9 mouse cellular contexts compared by ENCODE assay signal in genomic region chrX:7762921-7763197, GRCm38 (mm10). TPM values are rescaled to one million over a fixed set of nuclear protein-coding genes. Genes with fewer than 3 reads are reported as not detected.
DNase-seq lines count a peak whose midpoint lies in the region; ATAC-seq and TF ChIP-seq lines count a peak whose summit lies in the region.
"Had no signal": no experiment of that assay in that cellular context is flagged by ENCODE, and none has a peak within 500 bp of the region (broad histone marks: within the 10 kb centered on the region; RNA-seq: fewer than 3 reads in every experiment).

No protein-coding gene starts in this region.

- WGBS in embryonic facial prominence, embryonic 12.5 days, result 14% methylated on average over 21 of the region's 21 CpGs
- WGBS in hindbrain, postnatal 0 days, result 38% methylated on average over 21 of the region's 21 CpGs

- peaks cover 13% of the 10 kb centered on the region for H3K79me2 ChIP-seq in myocyte (ENCODE audit: control insufficient read depth, insufficient read depth)

- H3K9ac ChIP-seq in embryonic facial prominence, embryonic 12.5 days, result peak overlapping the region; percentile 65
- H3K9ac ChIP-seq in hindbrain, postnatal 0 days (replicated peaks; ENCODE audit: low read length), result peak overlapping the region; percentile 56

- no peak for TF ChIP-seq POLR2A in myocyte (IDR thresholded peaks at IDR 0.05; ENCODE audit: insufficient read length, low read depth)

- H3ac ChIP-seq in myocyte (ENCODE audit: control insufficient read depth, insufficient read length), result peak overlapping the region; percentile 74

- no peaks in the 10 kb centered on the region for H3K9me3 ChIP-seq in embryonic facial prominence, embryonic 12.5 days
- H3K9me3 ChIP-seq in hindbrain, postnatal 0 days (ENCODE audit: low read length), result no peaks in the 10 kb centered on the region

- peak; percentile 28 for ATAC-seq in embryonic facial prominence, embryonic 12.5 days (ENCODE audit: insufficient number of reproducible peaks, insufficient read depth, low FRiP score, low TSS enrichment)
- no peak; the same call in 1 of the 2 replicates for ATAC-seq in hindbrain, postnatal 0 days

- intact Hi-C loops in left cerebral cortex, adult 2 months (cut with DNase I), result no loop called here
- intact Hi-C loops in left cerebral cortex, postnatal 25 days (cut with DNase I), result no loop called here

- peak overlapping the region; percentile 69 for H3K4me3 ChIP-seq in left cerebral cortex, adult 2 months
- peak overlapping the region; percentile 62 for H3K4me3 ChIP-seq in embryonic facial prominence, embryonic 12.5 days
- H3K4me3 ChIP-seq in hindbrain, postnatal 0 days (ENCODE audit: low read length), result peak overlapping the region; percentile 59
- H3K4me3 ChIP-seq in myocyte, result peak overlapping the region; percentile 62

- H3K27me3 ChIP-seq in embryonic facial prominence, embryonic 12.5 days, result no peaks in the 10 kb centered on the region
- no peaks in the 10 kb centered on the region for H3K27me3 ChIP-seq in hindbrain, postnatal 0 days (ENCODE audit: insufficient read depth, low read length)
- no peaks in the 10 kb centered on the region for H3K27me3 ChIP-seq in myocyte (ENCODE audit: control insufficient read depth, insufficient read depth, insufficient read length)

- DNase-seq in left cerebral cortex, adult 2 months (ENCODE audit: extremely low spot score in 1 of 2, low spot score in 2 of 2), result no peak
- DNase-seq in left cerebral cortex, postnatal 25 days (ENCODE audit: low spot score in 2 of 2), result no peak
- peak; percentile 2 for DNase-seq in hindbrain, postnatal 0 days (ENCODE audit: low spot score)
- no peak for DNase-seq in gastrocnemius, postnatal 4 days (ENCODE audit: low spot score in 2 of 2)
- DNase-seq in ovary, postnatal 14 days (ENCODE audit: low spot score), result no peak
- no peak for DNase-seq in layer of hippocampus, adult 18-20 months (ENCODE audit: low spot score in 2 of 2)

- no peaks in the 10 kb centered on the region for H3K4me1 ChIP-seq in embryonic facial prominence, embryonic 12.5 days
- no peaks in the 10 kb centered on the region for H3K4me1 ChIP-seq in hindbrain, postnatal 0 days (ENCODE audit: insufficient read depth, low read length)

- H3K27ac ChIP-seq in left cerebral cortex, adult 2 months, result peak overlapping the region; percentile 73
- no peak overlapping the region for H3K27ac ChIP-seq in embryonic facial prominence, embryonic 12.5 days
- H3K27ac ChIP-seq in hindbrain, postnatal 0 days, result 0 out of 2 replicates have a peak overlapping the region, but pooled peaks have one; percentile 45

- H3K4me2 ChIP-seq in embryonic facial prominence, embryonic 12.5 days (replicated peaks), result peak overlapping the region; percentile 64
- H3K4me2 ChIP-seq in hindbrain, postnatal 0 days (ENCODE audit: low read depth, low read length), result peak overlapping the region; percentile 63
- H3K4me2 ChIP-seq in myocyte (ENCODE audit: low read depth), result peak overlapping the region; percentile 73

- TF ChIP-seq CTCF in left cerebral cortex, adult 2 months (IDR thresholded peaks at IDR 0.05), result no peak
- no peak for TF ChIP-seq CTCF in hindbrain, postnatal 0 days (IDR thresholded peaks at IDR 0.05; ENCODE audit: low read depth)

- 0 out of 2 replicates have a peak, but pooled peaks cover 6% of the 10 kb centered on the region for H3K36me3 ChIP-seq in embryonic facial prominence, embryonic 12.5 days
- H3K36me3 ChIP-seq in hindbrain, postnatal 0 days (ENCODE audit: insufficient read depth, low read length), result no peaks in the 10 kb centered on the region
- peaks cover 3% of the 10 kb centered on the region for H3K36me3 ChIP-seq in myocyte (ENCODE audit: control insufficient read depth, insufficient read depth)

TF ChIP-seq in myocyte, 11 proteins besides CTCF, POLR2A, EP300 and RAD21:
- TF ChIP-seq MYOD1 (IDR thresholded peaks at IDR 0.05; ENCODE audit: control insufficient read depth in 1 of 3, insufficient read length in 2 of 3, low read depth in 2 of 3), result no peak
- TF ChIP-seq USF1 (IDR thresholded peaks at IDR 0.05; ENCODE audit: low read depth), result no peak
- no peak for TF ChIP-seq E2F4 (IDR thresholded peaks at IDR 0.05; ENCODE audit: insufficient read depth)
- no peak for TF ChIP-seq TCF12 (IDR thresholded peaks at IDR 0.05; ENCODE audit: insufficient read depth, poor library complexity, severe bottlenecking)
- TF ChIP-seq CEBPB (IDR thresholded peaks at IDR 0.05; ENCODE audit: insufficient read depth, poor library complexity, severe bottlenecking), result no peak
- no peak for TF ChIP-seq SRF (IDR thresholded peaks at IDR 0.05; ENCODE audit: control insufficient read depth, insufficient read length, low read depth)
- TF ChIP-seq MYOG (IDR thresholded peaks at IDR 0.05; ENCODE audit: control insufficient read depth in 1 of 3, insufficient read depth in 1 of 3, insufficient read length in 2 of 3, low read depth in 2 of 3), result no peak
- no peak for TF ChIP-seq REST (IDR thresholded peaks at IDR 0.05; ENCODE audit: insufficient read depth, insufficient read length)
- TF ChIP-seq MAX (IDR thresholded peaks at IDR 0.05; ENCODE audit: low read depth), result no peak
- no peak for TF ChIP-seq TCF3 (IDR thresholded peaks at IDR 0.05; ENCODE audit: insufficient read length, low read depth)
- TF ChIP-seq POLR2AphosphoS2 (IDR thresholded peaks at IDR 0.05; ENCODE audit: insufficient read length, low read depth), result no peak
TF ChIP-seq in myocyte: peak in this region for 0.

RNA-seq across cellular contexts. Expression of gene Tfe3, which starts 0.5 kb away (rescaled TPM):
- total RNA-seq in left cerebral cortex, adult 2 months (2021), result 10 to 100 TPM; 30.9 to 35.1 TPM
- total RNA-seq in left cerebral cortex, postnatal 25 days (2021), result 10 to 100 TPM; 29.9 to 36.0 TPM
- polyA plus RNA-seq in embryonic facial prominence, embryonic 12.5 days (2016; fragmentation: Nextera tagmentation; extraction: Ambion mirVana), result 31.8 and 32.1 TPM in 2 replicates
- 27.8 and 36.1 TPM in 2 replicates for total RNA-seq in hindbrain, postnatal 0 days (2014; rRNA removed)
- polyA plus RNA-seq in hindbrain, postnatal 0 days (2015; fragmentation: Nextera tagmentation; extraction: Ambion mirVana), result 21.4 and 21.5 TPM in 2 replicates
- polyA plus RNA-seq in myocyte (2012; fragmentation: generic; extraction: Trizol), result 31.9 TPM
- 10 to 100 TPM; 16.9 to 19.4 TPM for total RNA-seq in gastrocnemius, postnatal 4 days (2021)
- 10 to 100 TPM; 33.7 to 38.7 TPM for total RNA-seq in layer of hippocampus, adult 18-20 months (2021)

RNA-seq across cellular contexts. Expression of gene Ccdc120, which starts 12.2 kb away (rescaled TPM):
- 10 to 100 TPM; 26.3 TPM for total RNA-seq in left cerebral cortex, adult 2 months (2021)
- 10 to 100 TPM; 19.5 to 22.1 TPM for total RNA-seq in left cerebral cortex, postnatal 25 days (2021)
- polyA plus RNA-seq in embryonic facial prominence, embryonic 12.5 days (2016; fragmentation: Nextera tagmentation; extraction: Ambion mirVana), result 18.9 and 27.5 TPM in 2 replicates
- 183 and 387 TPM in 2 replicates for total RNA-seq in hindbrain, postnatal 0 days (2014; rRNA removed)
- 47.6 and 53.3 TPM in 2 replicates for polyA plus RNA-seq in hindbrain, postnatal 0 days (2015; fragmentation: Nextera tagmentation; extraction: Ambion mirVana)
- 2.4 TPM for polyA plus RNA-seq in myocyte (2012; fragmentation: generic; extraction: Trizol)
- 1 to 10 TPM; 2.7 to 4.0 TPM for total RNA-seq in gastrocnemius, postnatal 4 days (2021)
- total RNA-seq in layer of hippocampus, adult 18-20 months (2021), result 10 to 100 TPM; 17.6 to 21.5 TPM

RNA-seq across cellular contexts. Expression of gene Gripap1, which starts 26.7 kb away (rescaled TPM):
- 100 to 1,000 TPM; 109 to 113 TPM for total RNA-seq in left cerebral cortex, adult 2 months (2021)
- 100 to 1,000 TPM in 1 of 2 experiments, 10 to 100 TPM in 1; 99.6 to 105 TPM for total RNA-seq in left cerebral cortex, postnatal 25 days (2021)
- polyA plus RNA-seq in embryonic facial prominence, embryonic 12.5 days (2016; fragmentation: Nextera tagmentation; extraction: Ambion mirVana), result 50.4 and 53.5 TPM in 2 replicates
- total RNA-seq in hindbrain, postnatal 0 days (2014; rRNA removed), result 23.4 and 28.3 TPM in 2 replicates
- 61.1 and 62.8 TPM in 2 replicates for polyA plus RNA-seq in hindbrain, postnatal 0 days (2015; fragmentation: Nextera tagmentation; extraction: Ambion mirVana)
- polyA plus RNA-seq in myocyte (2012; fragmentation: generic; extraction: Trizol), result 19.8 TPM
- 10 to 100 TPM; 24.7 to 34.9 TPM for total RNA-seq in gastrocnemius, postnatal 4 days (2021)
- total RNA-seq in layer of hippocampus, adult 18-20 months (2021), result 100 to 1,000 TPM in 1 of 2 experiments, 10 to 100 TPM in 1; 95.3 to 105 TPM

RNA-seq across cellular contexts. Expression of gene Praf2, which starts 34.6 kb away (rescaled TPM):
- total RNA-seq in left cerebral cortex, adult 2 months (2021), result 10 to 100 TPM; 88.9 to 92.7 TPM
- total RNA-seq in left cerebral cortex, postnatal 25 days (2021), result 100 to 1,000 TPM in 1 of 2 experiments, 10 to 100 TPM in 1; 99.9 to 103 TPM
- polyA plus RNA-seq in embryonic facial prominence, embryonic 12.5 days (2016; fragmentation: Nextera tagmentation; extraction: Ambion mirVana), result 69.9 and 71.0 TPM in 2 replicates
- 134 and 137 TPM in 2 replicates for total RNA-seq in hindbrain, postnatal 0 days (2014; rRNA removed)
- polyA plus RNA-seq in hindbrain, postnatal 0 days (2015; fragmentation: Nextera tagmentation; extraction: Ambion mirVana), result 129 and 134 TPM in 2 replicates
- polyA plus RNA-seq in myocyte (2012; fragmentation: generic; extraction: Trizol), result 64.4 TPM
- 10 to 100 TPM; 18.5 to 18.7 TPM for total RNA-seq in gastrocnemius, postnatal 4 days (2021)
- total RNA-seq in layer of hippocampus, adult 18-20 months (2021), result 100 to 1,000 TPM in 1 of 2 experiments, 10 to 100 TPM in 1; 97.3 to 100 TPM

RNA-seq across cellular contexts. Expression of gene Gm45208, which starts 40.8 kb away (rescaled TPM):
- total RNA-seq in left cerebral cortex, adult 2 months (2021), result not detected
- not detected for total RNA-seq in left cerebral cortex, postnatal 25 days (2021)
- not detected in 2 replicates for polyA plus RNA-seq in embryonic facial prominence, embryonic 12.5 days (2016; fragmentation: Nextera tagmentation; extraction: Ambion mirVana)
- total RNA-seq in hindbrain, postnatal 0 days (2014; rRNA removed), result not detected in 2 replicates
- polyA plus RNA-seq in hindbrain, postnatal 0 days (2015; fragmentation: Nextera tagmentation; extraction: Ambion mirVana), result 0.66 and 1.2 TPM in 2 replicates
- polyA plus RNA-seq in myocyte (2012; fragmentation: generic; extraction: Trizol), result 0.64 TPM
- total RNA-seq in gastrocnemius, postnatal 4 days (2021), result not detected
- under 1 TPM in 1 of 2 experiments, not detected in 1; 0.41 TPM for total RNA-seq in layer of hippocampus, adult 18-20 months (2021)
- total RNA-seq: left cerebral cortex, postnatal 14 days had no signal
